Mouse (Mus musculus): ENCODE measurements at regions not wholly inside any gene's neighbourhood (a gene's known extent, or its start where the extent isn't known, plus 50 kb on each side); places are given as distances from the start of the nearest gene placed in this dataset.
A peak's percentile ranks its signal among the peaks of the same experiment; 100 is the strongest.
"Not testable (repeated sequence)": the region's sequence is repeated elsewhere in the genome, so short reads cannot be mapped to it uniquely, and the experiment has no call there.

DNA sequence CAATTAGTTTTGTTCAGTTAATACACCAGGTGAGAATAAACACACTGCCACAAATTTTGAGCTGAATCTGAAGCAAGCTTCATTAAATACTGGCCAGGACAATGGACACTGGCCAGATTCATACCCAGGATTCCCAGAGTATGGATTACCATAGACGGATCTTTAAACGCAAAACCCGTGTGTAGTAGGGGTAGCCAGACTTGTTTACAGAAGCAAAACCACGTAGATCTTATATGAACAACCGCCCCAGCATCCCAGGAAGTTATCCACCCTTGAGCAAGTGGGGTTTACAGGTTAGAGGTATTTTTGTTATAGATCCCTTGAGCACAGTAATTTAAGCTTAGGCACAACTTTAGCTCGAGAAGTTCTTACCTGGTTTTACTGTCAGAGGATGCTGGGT is 71.1 kb upstream of the Ezr start:
- DNase-seq (ENCODE audit: low read depth, low spot score), result no peak

GRCm38 (mm10) chr17:6852177-6852947 is 69.8 kb upstream of the Ezr start:
- DNase-seq (ENCODE audit: low read depth, low spot score), result no peak

GRCm38 (mm10) chr17:6850513-6850912 is 67.9 kb upstream of the Ezr start:
- DNase-seq (ENCODE audit: low read depth, low spot score), result peak; percentile 59

GRCm38 (mm10) chr17:6841781-6842465 is 59.3 kb upstream of the Ezr start:
- DNase-seq (ENCODE audit: low read depth, low spot score), result not testable (repeated sequence)

DNA sequence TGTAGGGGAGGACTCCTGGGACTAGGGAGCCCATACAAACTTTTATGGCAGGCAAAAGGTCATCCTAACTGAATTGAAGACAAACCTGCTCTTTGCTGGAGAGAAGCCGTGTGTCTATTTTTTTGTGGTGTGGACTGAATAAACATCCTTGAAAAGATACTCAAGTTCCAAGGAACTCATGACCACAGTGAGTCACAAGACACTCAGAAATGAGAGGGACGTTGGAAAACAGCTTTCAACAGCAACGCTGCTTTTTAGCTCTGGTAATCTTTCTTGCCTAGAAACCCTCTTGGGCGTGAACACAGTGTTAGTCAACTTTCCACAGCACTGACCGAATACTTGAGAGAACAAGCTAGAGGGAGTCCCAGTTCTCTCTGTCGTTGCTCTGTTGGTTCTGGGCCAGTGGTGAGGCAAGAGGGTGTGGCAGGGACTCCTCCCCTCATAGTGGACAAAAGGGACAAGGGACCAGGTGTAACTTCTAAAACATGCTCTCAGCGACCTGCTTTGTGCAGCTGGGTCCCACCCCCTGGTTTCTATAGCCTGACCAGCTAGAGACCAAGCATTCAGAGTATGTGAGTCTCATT is 52.8 kb upstream of the Ezr start:
- DNase-seq (ENCODE audit: low read depth, low spot score), result no peak

Data from mesoderm, embryonic 11.5 days (tissue).